Mouse (Mus musculus) lung, postnatal 0 days (tissue): ENCODE results near the gene Selenom. TPM values are rescaled to one million over a fixed set of nuclear protein-coding genes. Genes with fewer than 3 reads are reported as not detected.
A peak's percentile ranks its signal among the peaks of the same experiment; 100 is the strongest.

Experiments used
- ATAC-seq: fragments of 200-750 bp; cut with Nextera tagmentation; 2 replicates; pipeline ENCODE4 v1.8.0; 2017; ENCODE audit warnings: moderate library complexity
- DNase-seq: peaks from one replicate; pipeline ENCODE4 v3.0.0-alpha.2; 2016; ENCODE audit warnings: low spot score
- H3K27ac ChIP-seq: fragments of 300-500 bp; sonication (generic); 2 replicates; pipeline ENCODE4 v1.5.1; 2014; ENCODE audit warnings: antibody characterized with exemption, mild to moderate bottlenecking, low read length, mixed read lengths
- H3K27me3 ChIP-seq: fragments of 300-500 bp; sonication (generic); replicated peaks from 2 replicates; pipeline ENCODE4 v1.6.1; 2014; ENCODE audit warnings: low read length, mixed read lengths; ENCODE audit not compliant: insufficient read depth
- H3K36me3 ChIP-seq: fragments of 300-500 bp; sonication (generic); 2 replicates; pipeline ENCODE4 v1.6.1; 2014; ENCODE audit warnings: low read length, mixed read lengths; ENCODE audit not compliant: insufficient read depth
- H3K4me1 ChIP-seq: fragments of 300-500 bp; sonication (generic); 2 replicates; pipeline ENCODE4 v1.6.1; 2014; ENCODE audit warnings: antibody characterized with exemption, low read depth, low read length, mixed read lengths; ENCODE audit not compliant: insufficient read depth
- H3K4me2 ChIP-seq: fragments of 300-500 bp; sonication (generic); replicated peaks from 2 replicates; pipeline ENCODE4 v1.6.1; 2014; ENCODE audit warnings: low read depth, mild to moderate bottlenecking, low read length, moderate library complexity, mixed read lengths
- H3K4me3 ChIP-seq: fragments of 300-500 bp; sonication (generic); 2 replicates; pipeline ENCODE4 v1.5.1; 2014; ENCODE audit warnings: low read depth, low read length
- H3K9ac ChIP-seq: fragments of 300-500 bp; sonication (generic); replicated peaks from 2 replicates; pipeline ENCODE4 v1.6.1; 2014; ENCODE audit warnings: low read depth, mild to moderate bottlenecking
- H3K9me3 ChIP-seq: fragments of 300-500 bp; sonication (generic); 2 replicates; pipeline ENCODE4 v1.6.1; 2016; ENCODE audit warnings: low read length, mixed read lengths
- CTCF ChIP-seq: IDR thresholded peaks from 2 replicates; pipeline ENCODE4 v1.5.1; 2016; ENCODE audit warnings: antibody characterized with exemption, mild to moderate bottlenecking
- EP300 ChIP-seq: IDR thresholded peaks from 2 replicates; pipeline ENCODE4 v1.6.1; 2016; ENCODE audit warnings: antibody characterized with exemption, mild to moderate bottlenecking, control low read depth
- WGBS: fragments of 180-500 bp; shearing (Covaris S2); extraction: QIAGEN DNeasy Blood & Tissue Kit; methylation state at CpG from one replicate; pipeline ENCODE4 v1.1.7; 2014; 5-methylcytosine and 5-hydroxymethylcytosine counted together
- polyA plus RNA-seq: library from polyadenylated mRNA; unstranded; fragments of >200 nt; fragmentation: Nextera tagmentation; extraction: Ambion mirVana; gene quantifications from 2 replicates; pipeline ENCODE4 v1.2.1, GENCODE M21; 2015

The Selenom gene
- polyA plus RNA-seq, 1 experiment from 2014 or later, result 60.8 TPM

GRCm38 (mm10) chr11:3543001-3543400 lies 28.5 kb downstream of the Selenom start:
- DNase-seq (peak; percentile 35), ATAC-seq (no peak)
- WGBS, result 26% methylated on average over 5 of the region's 5 CpGs
- Histone ChIP-seq H3K4me1 (peaks cover 11% of the 10 kb centered on the region), H3K27me3 (no peaks in the 10 kb centered on the region), H3K27ac (no peak overlapping the region), H3K9ac (no peak overlapping the region), H3K9me3 (no peaks in the 10 kb centered on the region), H3K4me3 (no peak overlapping the region), H3K36me3 (no peaks in the 10 kb centered on the region), H3K4me2 (no peak overlapping the region)
- TF ChIP-seq CTCF, result no peak
- TF ChIP-seq EP300, result no peak

GRCm38 (mm10) chr11:3544409-3544808 lies 29.9 kb downstream of the Selenom start:
- H3K4me3 ChIP-seq, result no peak overlapping the region
- DNase-seq, result no peak
- 99% methylated on average over 5 of the region's 5 CpGs for WGBS
- H3K9ac ChIP-seq, result no peak overlapping the region
- no peak for ATAC-seq
- no peak overlapping the region for H3K27ac ChIP-seq
- no peaks in the 10 kb centered on the region for H3K27me3 ChIP-seq
- no peak overlapping the region for H3K4me2 ChIP-seq
- peaks cover 6% of the 10 kb centered on the region; the same call in 1 of the 2 replicates for H3K4me1 ChIP-seq
- TF ChIP-seq CTCF (peak; percentile 34), EP300 (no peak)
- H3K36me3 ChIP-seq, result no peaks in the 10 kb centered on the region
- H3K9me3 ChIP-seq, result no peaks in the 10 kb centered on the region

GRCm38 (mm10) chr11:3545531-3546241 lies 31.2 kb downstream of the Selenom start:
- no peak overlapping the region; the same call in 1 of the 2 replicates for H3K27ac ChIP-seq
- 16% methylated on average over 9 of the region's 9 CpGs for WGBS
- H3K4me3 ChIP-seq, result no peak overlapping the region
- no peaks in the 10 kb centered on the region for H3K27me3 ChIP-seq
- H3K4me1 ChIP-seq, result peaks cover 6% of the 10 kb centered on the region; the same call in 1 of the 2 replicates
- no peak overlapping the region for H3K4me2 ChIP-seq
- peak; percentile 32 for DNase-seq
- H3K9me3 ChIP-seq, result no peaks in the 10 kb centered on the region
- no peak overlapping the region for H3K9ac ChIP-seq
- no peak for TF ChIP-seq EP300
- TF ChIP-seq CTCF, result no peak
- peak; percentile 30; the same call in 1 of the 2 replicates for ATAC-seq
- H3K36me3 ChIP-seq, result no peaks in the 10 kb centered on the region

GRCm38 (mm10) chr11:3546242-3546562 lies 31.7 kb downstream of the Selenom start:
- no peak overlapping the region for H3K27ac ChIP-seq
- H3K4me1 ChIP-seq, result peaks cover 6% of the 10 kb centered on the region; the same call in 1 of the 2 replicates
- DNase-seq (no peak), ATAC-seq (no peak)
- no peak overlapping the region for H3K9ac ChIP-seq
- H3K9me3 ChIP-seq, result no peaks in the 10 kb centered on the region
- no peaks in the 10 kb centered on the region for H3K27me3 ChIP-seq
- no peak overlapping the region for H3K4me3 ChIP-seq
- 22% methylated on average over 1 of the region's 1 CpGs for WGBS
- H3K4me2 ChIP-seq, result no peak overlapping the region
- TF ChIP-seq EP300 (no peak), CTCF (no peak)
- H3K36me3 ChIP-seq, result no peaks in the 10 kb centered on the region

GRCm38 (mm10) chr11:3547047-3547446 lies 32.6 kb downstream of the Selenom start:
- no peak for TF ChIP-seq EP300
- TF ChIP-seq CTCF, result no peak
- no peak for ATAC-seq
- WGBS, result 83% methylated on average over 2 of the region's 2 CpGs

GRCm38 (mm10) chr11:3547969-3548368 lies 33.5 kb downstream of the Selenom start:
- DNase-seq, result peak; percentile 44
- no peak overlapping the region for H3K27ac ChIP-seq
- H3K4me1 ChIP-seq, result peaks cover 6% of the 10 kb centered on the region; the same call in 1 of the 2 replicates
- no peak overlapping the region for H3K4me2 ChIP-seq
- no peak overlapping the region for H3K4me3 ChIP-seq
- no peaks in the 10 kb centered on the region for H3K36me3 ChIP-seq
- no peak for ATAC-seq
- WGBS, result 53% methylated on average over 6 of the region's 6 CpGs
- no peak overlapping the region for H3K9ac ChIP-seq
- H3K27me3 ChIP-seq, result no peaks in the 10 kb centered on the region
- no peaks in the 10 kb centered on the region for H3K9me3 ChIP-seq
- TF ChIP-seq CTCF, result no peak
- TF ChIP-seq EP300, result no peak

More at GRCm38 (mm10) chr11:3547047-3547446, 32.6 kb downstream of the Selenom start:
- DNase-seq, result no peak
- no peaks in the 10 kb centered on the region for H3K9me3 ChIP-seq
- H3K4me3 ChIP-seq, result no peak overlapping the region
- H3K4me1 ChIP-seq, result peaks cover 6% of the 10 kb centered on the region; the same call in 1 of the 2 replicates
- no peaks in the 10 kb centered on the region for H3K27me3 ChIP-seq
- H3K9ac ChIP-seq, result no peak overlapping the region; the same call in 1 of the 2 replicates
- H3K36me3 ChIP-seq, result no peaks in the 10 kb centered on the region
- H3K27ac ChIP-seq, result no peak overlapping the region
- no peak overlapping the region for H3K4me2 ChIP-seq
